Mouse (Mus musculus): ENCODE data around the gene Ifrd1. TPM values are rescaled to one million over a fixed set of nuclear protein-coding genes. Genes with fewer than 3 reads are reported as not detected.
"Not testable (repeated sequence)": the region's sequence is repeated elsewhere in the genome, so short reads cannot be mapped to it uniquely, and the experiment has no call there.

The Ifrd1 gene
- polyA plus RNA-seq, 1 experiment from 2014 or later = 160 TPM

DNA sequence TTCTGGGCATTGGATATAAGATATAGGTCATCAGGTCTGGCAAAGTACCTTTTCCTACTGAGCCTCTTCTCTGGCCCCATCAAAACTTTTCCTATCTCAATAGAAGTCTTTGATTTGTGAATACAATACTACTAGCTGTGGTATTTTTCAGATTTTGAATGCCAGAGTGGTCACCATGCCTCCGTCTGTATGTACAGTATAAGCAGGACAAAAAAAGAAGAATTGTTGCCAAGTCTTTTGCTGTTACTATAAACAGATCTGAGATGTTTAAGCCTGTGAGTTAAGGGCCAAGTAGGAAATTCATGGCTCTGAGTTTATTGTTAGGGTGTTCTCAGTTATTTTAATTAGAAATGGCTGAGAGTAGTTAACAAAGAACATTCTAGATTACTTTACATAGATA, 73.1 kb downstream of the Ifrd1 start:
- not testable (repeated sequence) for H3K27me3 ChIP-seq (replicated peaks); H3K4me1 ChIP-seq; H3K36me3 ChIP-seq (replicated peaks); H3K4me2 ChIP-seq; H3K9me3 ChIP-seq; H3K4me3 ChIP-seq; H3K27ac ChIP-seq; ATAC-seq (replicated peaks); H3K9ac ChIP-seq
- WGBS = 62% methylated on average over 1 of the region's 1 CpGs

DNA sequence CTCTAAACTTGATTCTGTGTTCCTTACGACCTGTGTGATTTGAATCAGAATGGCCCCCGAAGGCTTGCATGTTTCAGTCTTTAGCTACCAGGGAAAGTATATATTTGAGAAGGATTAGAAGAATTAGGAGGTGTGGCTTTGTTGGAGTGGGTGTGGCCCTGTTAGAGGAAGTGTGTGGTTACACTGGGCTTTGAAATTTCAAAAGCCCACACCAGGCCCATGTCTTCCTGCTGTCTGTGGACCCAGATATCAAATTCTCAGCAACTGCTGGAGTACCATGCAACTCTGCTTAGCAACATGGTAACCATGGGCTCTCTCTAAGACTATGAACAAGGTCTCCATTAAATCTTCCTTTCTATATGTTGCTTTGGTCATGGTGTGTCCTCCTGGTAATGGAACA, 76.7 kb downstream of the Ifrd1 start:
- no peak overlapping the region for H3K27ac ChIP-seq
- H3K9me3 ChIP-seq = no peaks in the 10 kb centered on the region
- WGBS = 90% methylated on average over 2 of the region's 2 CpGs
- no peak overlapping the region for H3K4me2 ChIP-seq
- ATAC-seq (replicated peaks) = no peak
- no peaks in the 10 kb centered on the region for H3K4me1 ChIP-seq
- H3K9ac ChIP-seq = no peak overlapping the region
- no peak overlapping the region for H3K4me3 ChIP-seq
- no peaks in the 10 kb centered on the region for H3K36me3 ChIP-seq (replicated peaks)
- no peaks in the 10 kb centered on the region for H3K27me3 ChIP-seq (replicated peaks)

DNA sequence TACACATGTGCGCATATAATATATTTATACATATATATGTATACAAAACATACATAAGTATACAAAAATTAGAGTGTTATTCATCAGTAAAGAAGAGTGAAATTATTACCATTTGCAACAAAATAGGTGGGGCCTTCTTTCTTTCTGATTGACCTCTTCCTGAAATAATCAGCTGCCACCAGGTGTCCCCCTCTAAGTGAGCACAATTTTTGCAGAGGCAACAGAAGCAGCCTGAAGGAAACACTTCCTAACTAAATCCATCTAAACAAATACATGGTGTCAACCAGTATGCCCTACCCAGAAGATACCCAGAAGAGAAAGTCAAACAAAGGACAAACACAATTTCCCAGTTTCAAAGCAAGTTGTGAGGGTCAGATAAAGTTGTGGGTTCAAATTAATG, 78.6 kb downstream of the Ifrd1 start:
- no peak overlapping the region for H3K9ac ChIP-seq
- 97% methylated on average over 1 of the region's 1 CpGs for WGBS
- H3K9me3 ChIP-seq = no peaks in the 10 kb centered on the region
- no peak overlapping the region for H3K4me2 ChIP-seq
- no peak overlapping the region for H3K4me3 ChIP-seq
- no peak overlapping the region for H3K27ac ChIP-seq
- no peaks in the 10 kb centered on the region for H3K4me1 ChIP-seq
- no peaks in the 10 kb centered on the region for H3K27me3 ChIP-seq (replicated peaks)
- no peaks in the 10 kb centered on the region for H3K36me3 ChIP-seq (replicated peaks)
- ATAC-seq (replicated peaks) = no peak

DNA sequence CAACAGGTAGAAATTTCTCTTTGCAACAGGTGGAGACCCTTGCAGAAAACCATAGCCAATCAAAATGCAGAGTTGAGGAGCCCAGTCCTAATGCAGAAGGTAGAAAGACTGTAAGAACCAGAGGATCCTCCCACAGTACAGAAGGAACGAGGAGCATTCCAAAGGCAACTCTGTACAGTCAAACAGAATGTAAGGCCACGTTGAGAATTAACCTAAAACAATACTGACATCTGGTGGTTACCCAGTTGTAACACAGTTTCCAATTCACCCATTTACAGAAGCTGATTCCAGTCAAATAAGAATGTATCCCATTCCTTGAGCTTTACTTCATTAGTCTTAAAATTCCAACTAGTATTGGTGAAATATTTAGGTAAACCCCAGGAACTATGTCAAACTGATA, 83.7 kb downstream of the Ifrd1 start:
- Histone ChIP-seq H3K4me1 (no peaks in the 10 kb centered on the region), H3K27me3 (replicated peaks) (no peaks in the 10 kb centered on the region), H3K36me3 (replicated peaks) (no peaks in the 10 kb centered on the region), H3K4me2 (no peak overlapping the region), H3K9me3 (no peaks in the 10 kb centered on the region), H3K9ac (no peak overlapping the region), H3K4me3 (no peak overlapping the region), H3K27ac (no peak overlapping the region)
- ATAC-seq (replicated peaks) = peak; percentile 84
- 8% methylated on average over 2 of the region's 2 CpGs for WGBS

DNA sequence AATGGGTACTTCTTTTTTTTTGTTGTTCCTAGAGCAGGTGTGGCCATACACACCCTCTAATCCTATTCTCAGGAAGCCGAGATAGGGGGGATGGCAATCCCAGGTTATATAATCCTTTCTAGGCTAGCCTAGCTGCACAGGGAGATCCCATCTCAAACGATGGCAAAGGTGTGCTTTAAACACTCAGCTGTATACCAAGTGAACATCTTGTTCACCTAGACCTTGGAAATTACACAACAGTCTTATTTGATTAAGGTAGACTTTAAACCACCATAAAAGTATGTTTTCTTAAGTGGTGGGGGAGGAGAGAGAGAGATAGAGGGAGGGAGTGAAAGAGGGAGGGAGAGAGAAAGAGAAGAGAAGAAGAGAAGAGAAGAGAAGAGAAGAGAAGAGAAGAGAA, 87.5 kb downstream of the Ifrd1 start:
- Histone ChIP-seq H3K9ac (no peak overlapping the region), H3K27me3 (replicated peaks) (no peaks in the 10 kb centered on the region), H3K4me1 (no peaks in the 10 kb centered on the region), H3K36me3 (replicated peaks) (no peaks in the 10 kb centered on the region), H3K4me2 (no peak overlapping the region), H3K9me3 (no peaks in the 10 kb centered on the region), H3K4me3 (no peak overlapping the region), H3K27ac (no peak overlapping the region)
- 82% methylated on average over 2 of the region's 2 CpGs for WGBS
- ATAC-seq (replicated peaks) = no peak

DNA sequence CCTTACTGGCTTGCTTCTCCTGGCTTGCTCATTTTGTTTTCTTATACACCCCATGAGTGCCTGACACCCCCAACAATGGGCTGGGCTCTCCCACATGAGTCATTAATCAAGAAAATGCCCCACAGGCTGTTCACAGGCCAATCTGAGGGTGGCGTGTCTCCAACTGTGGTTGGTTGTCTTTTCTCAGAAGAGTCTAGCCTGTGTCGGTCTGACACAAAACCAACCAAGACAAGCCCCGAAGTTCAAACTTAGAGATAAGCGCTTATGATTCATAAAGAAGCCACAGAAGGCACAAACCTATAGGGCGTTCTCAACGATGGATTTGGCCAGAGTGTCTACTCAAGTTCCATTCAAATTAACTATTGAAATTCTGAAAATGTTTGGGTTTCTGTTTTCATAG, 94.1 kb downstream of the Ifrd1 start:
- H3K4me1 ChIP-seq = no peaks in the 10 kb centered on the region
- no peak overlapping the region for H3K27ac ChIP-seq
- H3K4me2 ChIP-seq = no peak overlapping the region
- H3K9ac ChIP-seq = no peak overlapping the region
- H3K4me3 ChIP-seq = no peak overlapping the region
- WGBS = 94% methylated on average over 6 of the region's 6 CpGs
- no peaks in the 10 kb centered on the region for H3K36me3 ChIP-seq (replicated peaks)
- no peaks in the 10 kb centered on the region for H3K9me3 ChIP-seq
- H3K27me3 ChIP-seq (replicated peaks) = no peaks in the 10 kb centered on the region
- ATAC-seq (replicated peaks) = no peak

DNA sequence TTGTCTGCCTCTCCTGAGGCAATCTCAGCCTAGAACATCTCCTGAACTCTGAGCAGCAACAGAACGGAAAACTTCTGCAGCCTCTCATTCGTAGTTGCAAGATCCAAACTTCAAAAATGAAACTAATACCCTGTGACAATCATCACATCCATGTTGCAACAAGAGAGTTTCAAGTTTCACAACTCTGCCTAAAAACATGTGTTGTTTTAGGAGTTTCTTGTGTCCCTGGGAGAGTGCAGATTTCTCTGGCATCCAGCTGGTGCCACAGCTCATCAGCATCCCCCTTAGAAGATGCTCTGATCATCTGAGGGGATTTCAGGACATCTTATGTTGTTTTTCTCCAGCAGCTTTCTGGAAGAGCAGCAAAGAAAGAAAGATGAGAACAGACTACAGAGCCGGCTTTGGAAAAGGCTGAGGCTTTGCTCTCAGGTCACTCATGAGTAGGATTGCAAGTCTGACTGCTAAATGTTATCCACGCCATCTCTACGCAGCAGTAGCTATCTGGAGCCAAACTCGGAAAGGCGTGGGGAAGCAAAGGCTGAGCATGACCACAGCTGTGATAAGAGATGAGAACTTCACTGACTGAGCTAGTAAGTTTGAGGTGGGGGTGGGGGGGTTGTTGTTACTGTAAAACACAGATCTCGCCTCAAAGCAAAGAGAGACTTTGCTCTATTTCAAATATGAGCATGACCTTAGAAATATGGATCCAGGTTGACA, 95.8 kb downstream of the Ifrd1 start:
- Histone ChIP-seq H3K9me3 (no peaks in the 10 kb centered on the region), H3K27me3 (replicated peaks) (no peaks in the 10 kb centered on the region), H3K4me3 (no peak overlapping the region), H3K4me1 (no peaks in the 10 kb centered on the region), H3K9ac (no peak overlapping the region), H3K4me2 (no peak overlapping the region), H3K36me3 (replicated peaks) (no peaks in the 10 kb centered on the region), H3K27ac (no peak overlapping the region)
- ATAC-seq (replicated peaks) = no peak
- WGBS = 87% methylated on average over 8 of the region's 8 CpGs

MicroRNA genes within 50 kb of the gene (microRNA counts, 519-probe panel; counts per million panel counts)
- microRNA mmu-miR-1938 = not detected

Small RNA genes within 50 kb of the gene (microRNA-seq; reads per million reads assigned to microRNA genes)
- gene Mir1938 = not detected

Other genes starting within 250 kb of the Ifrd1 start
- 114 and 116 TPM in 2 replicates for gene Arl4a, start 210.5 kb downstream of the Ifrd1 start, polyA plus RNA-seq (2015; fragmentation: Nextera tagmentation; extraction: Ambion mirVana)
- 0.06 TPM in 1 of 2 replicates, not detected in the other for gene Scin, start 114.3 kb downstream of the Ifrd1 start, polyA plus RNA-seq (2015; fragmentation: Nextera tagmentation; extraction: Ambion mirVana)
- not detected in 2 replicates for gene Lsmem1, start 49.0 kb downstream of the Ifrd1 start, polyA plus RNA-seq (2015; fragmentation: Nextera tagmentation; extraction: Ambion mirVana)
- 26.6 and 26.9 TPM in 2 replicates for gene Zfp277, start 197.4 kb upstream of the Ifrd1 start, polyA plus RNA-seq (2015; fragmentation: Nextera tagmentation; extraction: Ambion mirVana)
- gene Dock4, start 197.4 kb upstream of the Ifrd1 start, polyA plus RNA-seq (2015; fragmentation: Nextera tagmentation; extraction: Ambion mirVana) = 37.7 and 42.0 TPM in 2 replicates